Mouse (Mus musculus): ENCODE data around the gene Dnah7c.
"Not testable (repeated sequence)": the region's sequence is repeated elsewhere in the genome, so short reads cannot be mapped to it uniquely, and the experiment has no call there.

Gene Dnah7c

DNA sequence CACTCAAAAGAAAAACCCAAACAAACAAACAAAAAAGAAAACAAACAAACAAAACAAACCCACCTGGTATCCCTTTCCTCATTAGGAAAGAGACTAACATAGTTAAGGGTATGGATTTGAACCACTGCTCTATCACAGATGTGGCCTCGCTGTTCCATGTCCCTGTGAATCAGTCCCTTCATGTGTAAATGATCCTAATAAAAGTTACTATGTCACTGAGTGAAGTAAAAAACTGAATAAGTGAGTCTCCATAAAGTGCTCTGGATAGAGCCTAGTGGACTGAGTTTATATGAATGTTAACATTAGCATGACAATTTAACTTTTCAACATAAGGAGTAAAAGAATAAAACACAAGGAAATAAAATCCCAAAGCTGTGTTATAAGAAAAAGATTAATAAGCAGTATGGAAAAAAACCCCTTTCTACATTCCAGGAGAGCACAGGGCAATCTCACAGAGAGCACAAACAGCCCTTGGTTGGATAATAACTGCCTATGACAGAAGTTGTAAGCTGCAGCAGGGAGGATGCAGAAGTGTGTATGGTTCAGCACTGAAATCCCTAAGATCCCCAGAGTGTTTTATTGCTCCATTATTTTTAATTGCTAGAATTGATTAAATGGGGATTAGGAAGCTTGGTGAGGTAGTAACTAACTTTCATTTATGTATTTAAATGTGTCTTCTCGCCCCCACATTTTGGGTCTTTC is 308.2 kb downstream of the Dnah7c start:
- not testable (repeated sequence) for DNase-seq

- not testable (repeated sequence) for DNase-seq
Measured at GRCm38 (mm10) chr1:46734455-46734854, 309.1 kb downstream of the Dnah7c start.

DNA sequence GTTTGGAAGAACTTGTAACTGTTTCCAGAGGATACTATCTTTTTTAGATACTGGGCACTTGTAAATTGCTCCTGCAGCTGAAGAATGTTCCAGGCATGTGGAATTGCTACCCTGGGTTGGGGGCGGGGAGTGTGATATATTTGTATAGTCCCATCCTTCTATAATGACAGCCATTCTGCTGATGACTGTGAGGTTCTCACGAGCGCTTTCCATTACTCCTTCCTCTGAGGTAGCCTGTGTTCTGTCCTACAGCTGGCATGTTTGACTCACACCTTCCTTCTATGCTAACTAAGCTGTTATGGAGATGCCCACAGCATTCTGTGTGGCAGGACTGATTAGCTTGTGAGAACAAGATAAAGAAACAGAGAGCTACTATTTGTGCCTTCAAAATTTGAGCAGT is 339.2 kb downstream of the Dnah7c start:
- not testable (repeated sequence) for DNase-seq

DNA sequence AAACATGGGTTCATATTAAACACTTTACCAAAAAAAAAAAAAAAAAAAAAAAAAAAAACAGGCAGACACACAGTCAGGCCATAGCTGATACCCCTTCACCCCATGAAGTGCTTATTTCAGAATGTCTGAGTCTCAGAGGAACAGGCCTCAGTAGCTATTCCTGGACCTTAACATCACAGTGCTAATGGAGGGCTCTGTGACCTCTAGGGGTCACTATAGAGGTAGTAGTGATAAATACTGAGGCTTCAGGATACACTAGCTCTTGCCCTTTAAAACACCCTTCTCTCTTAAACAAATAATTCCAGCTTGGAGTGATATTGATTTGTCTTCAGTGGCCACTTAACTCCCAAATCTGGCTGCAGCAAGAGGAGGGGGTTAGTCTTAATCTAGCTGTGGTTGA is 343.9 kb downstream of the Dnah7c start:
- not testable (repeated sequence) for DNase-seq

DNA sequence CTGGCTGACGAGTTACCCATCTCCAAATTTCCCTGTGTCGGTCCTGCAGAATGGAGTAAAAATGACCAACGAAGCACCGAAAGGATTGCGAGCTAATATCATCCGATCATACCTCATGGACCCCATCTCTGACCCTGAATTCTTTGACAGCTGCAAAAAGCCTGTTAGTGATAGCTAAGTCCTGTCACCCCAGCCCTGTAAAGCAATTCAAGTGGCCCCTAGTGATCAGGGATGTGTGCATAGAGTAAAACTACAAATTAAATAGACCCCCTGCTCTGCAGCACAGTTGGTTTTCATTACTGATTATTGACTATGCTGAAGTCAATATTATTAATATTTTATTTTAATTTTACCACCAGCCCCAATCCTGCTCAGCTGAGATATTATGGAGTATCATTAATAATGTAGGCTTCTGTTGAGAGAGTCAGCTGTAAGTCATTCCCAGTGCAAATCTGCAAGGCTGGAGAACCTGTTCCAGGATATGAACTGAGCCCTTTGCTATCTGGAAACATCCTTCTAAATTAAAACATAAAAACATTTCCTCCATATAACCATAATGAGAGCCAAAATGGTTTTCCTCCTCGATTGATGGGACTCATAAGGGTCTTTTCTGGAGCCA is 344.8 kb downstream of the Dnah7c start:
- DNase-seq: not testable (repeated sequence)

GRCm38 (mm10) chr1:46782227-46782626 is 356.8 kb downstream of the Dnah7c start:
- DNase-seq: not testable (repeated sequence)

DNA sequence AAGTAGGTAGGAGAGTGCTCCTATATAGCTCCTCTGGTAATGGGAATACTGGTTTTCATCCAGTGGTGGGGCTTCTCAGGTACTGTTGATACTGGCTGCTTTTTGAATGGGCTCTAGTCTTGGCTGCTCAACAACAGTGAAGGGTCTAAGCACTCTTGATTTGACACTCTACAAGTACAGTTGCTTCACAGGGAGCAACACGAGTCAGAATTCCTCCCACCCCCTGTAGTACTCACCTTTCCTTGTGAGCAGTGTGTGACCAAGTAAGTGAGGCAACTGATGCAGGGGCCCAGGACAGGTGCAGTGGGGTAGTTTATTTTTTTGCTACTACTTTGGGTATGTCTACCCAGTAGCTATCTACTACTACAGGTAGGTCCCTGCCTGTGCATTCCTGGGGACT is 379.7 kb downstream of the Dnah7c start:
- DNase-seq: no peak

GRCm38 (mm10) chr1:46808630-46809029 is 383.2 kb downstream of the Dnah7c start:
- DNase-seq: not testable (repeated sequence)

DNA sequence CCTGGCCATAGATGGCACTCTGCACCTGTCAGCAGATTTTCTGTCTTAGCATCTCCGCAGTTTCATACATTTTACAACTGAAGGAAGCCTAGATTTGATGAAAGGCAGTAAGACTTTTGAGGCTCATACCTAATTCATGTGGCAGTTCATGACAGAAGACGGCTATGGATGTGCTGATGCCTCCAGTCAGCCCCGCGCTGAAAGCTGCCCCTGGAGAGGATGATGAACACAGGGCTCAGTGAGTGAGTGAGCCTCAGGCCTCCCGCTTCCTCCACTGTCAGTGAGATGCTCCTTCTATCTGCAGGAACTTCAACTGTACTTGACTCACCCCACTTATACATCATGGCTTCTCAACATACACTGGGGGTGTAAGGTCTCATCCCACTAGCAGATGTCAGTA is 392.5 kb downstream of the Dnah7c start:
- DNase-seq: no peak

- DNase-seq: no peak
Measured at GRCm38 (mm10) chr1:46822256-46822972, 397.0 kb downstream of the Dnah7c start.

- no peak for DNase-seq
Measured at GRCm38 (mm10) chr1:46830066-46830843, 404.9 kb downstream of the Dnah7c start.

- no peak for DNase-seq
Measured at GRCm38 (mm10) chr1:46831927-46832326, 406.5 kb downstream of the Dnah7c start.

- no peak for DNase-seq
Measured at GRCm38 (mm10) chr1:46843406-46843805, 418.0 kb downstream of the Dnah7c start.

GRCm38 (mm10) chr1:46844281-46844680 is 418.9 kb downstream of the Dnah7c start:
- no peak for DNase-seq

- DNase-seq: no peak
Measured at GRCm38 (mm10) chr1:46845221-46845620, 419.8 kb downstream of the Dnah7c start.

- DNase-seq: peak; percentile 75
Measured at GRCm38 (mm10) chr1:46849758-46850157, 424.4 kb downstream of the Dnah7c start.

GRCm38 (mm10) chr1:46851586-46851985 is 426.2 kb downstream of the Dnah7c start:
- no peak for DNase-seq

DNA sequence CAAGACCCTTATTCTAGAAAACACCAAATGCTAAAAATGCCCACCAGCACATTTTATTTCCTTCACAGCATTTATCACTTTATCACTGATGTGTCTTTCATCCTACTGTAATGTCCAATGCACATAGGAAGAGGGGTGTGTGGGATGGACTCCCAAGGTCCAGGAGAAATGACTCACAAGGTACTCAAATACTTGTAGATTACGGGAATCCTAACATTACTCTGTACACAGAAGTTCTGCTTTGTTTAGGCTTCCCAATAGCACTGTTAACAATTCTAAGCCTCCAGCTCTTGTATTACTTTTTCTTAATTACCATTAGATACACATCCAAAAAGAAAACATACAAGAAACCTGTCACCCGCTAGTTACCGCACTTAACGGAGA is 426.8 kb downstream of the Dnah7c start:
- DNase-seq: no peak

DNA sequence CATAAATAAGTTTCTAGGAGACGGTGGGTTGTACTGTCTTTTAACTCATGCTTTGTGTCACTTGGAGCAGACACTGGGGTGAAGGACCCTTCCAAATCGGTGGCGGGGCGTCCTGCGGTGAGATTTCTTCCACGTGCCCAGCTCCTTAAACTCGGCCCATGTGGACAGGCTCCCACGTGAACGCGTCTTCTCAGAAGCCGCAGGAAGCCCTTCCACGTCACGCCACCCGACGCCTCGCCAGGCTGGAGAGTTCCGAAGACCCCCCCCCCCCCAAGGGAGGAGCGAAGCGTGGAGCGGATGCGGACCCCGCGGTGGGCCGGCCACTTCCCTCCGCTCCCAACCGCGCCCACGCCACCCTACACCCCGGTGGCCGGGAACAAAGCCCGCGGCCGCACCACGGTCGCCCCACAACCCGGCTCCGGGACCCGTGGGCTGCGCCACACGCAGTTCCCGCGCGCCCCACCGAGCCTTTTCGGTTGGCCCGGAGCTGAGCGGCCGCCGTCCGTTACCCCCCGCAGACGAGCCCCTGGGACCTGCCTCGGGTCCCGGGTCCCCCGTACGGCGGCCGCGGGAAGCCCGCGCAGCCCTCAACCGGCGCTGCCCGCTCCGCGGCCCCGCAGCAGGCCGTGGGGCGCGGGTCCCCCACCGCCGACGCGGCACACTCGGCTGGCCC is 427.3 kb downstream of the Dnah7c start:
- DNase-seq: peak; percentile 68

DNA sequence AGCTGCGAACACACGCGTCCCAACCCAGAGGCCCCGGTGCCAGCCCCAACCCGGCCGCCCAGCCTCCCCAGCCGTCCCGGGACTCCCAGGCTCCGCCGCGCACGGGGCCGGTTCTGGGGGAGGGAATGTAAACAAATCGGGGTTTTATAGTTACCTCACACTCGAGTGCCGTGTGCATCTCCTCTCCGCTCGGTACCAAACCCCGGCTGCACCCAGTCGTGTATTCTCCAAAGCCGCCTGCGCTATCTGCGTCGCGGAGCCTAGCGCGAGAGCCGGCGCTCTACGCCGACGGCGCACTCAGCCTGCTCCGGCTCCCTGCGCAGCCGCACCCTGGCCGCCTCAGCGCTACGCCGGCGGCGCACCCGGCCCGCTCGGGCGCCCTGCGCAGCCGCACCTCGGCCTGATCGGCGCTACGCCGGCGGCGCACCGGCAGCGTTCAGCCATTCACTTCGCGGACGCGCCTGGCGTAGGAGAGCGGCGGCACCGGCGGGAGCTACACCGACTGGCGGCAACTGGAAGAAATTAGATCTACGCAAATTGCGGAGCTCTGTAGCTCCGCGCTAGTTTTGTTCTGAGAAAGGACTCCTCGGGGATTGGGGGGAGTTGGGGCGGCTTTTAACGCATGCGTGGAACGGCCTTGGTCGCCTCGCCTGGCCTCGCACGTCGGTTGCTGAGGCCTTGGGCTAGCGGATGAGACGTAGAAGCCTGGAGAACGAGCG is 428.1 kb downstream of the Dnah7c start:
- peak; percentile 97 for DNase-seq

DNA sequence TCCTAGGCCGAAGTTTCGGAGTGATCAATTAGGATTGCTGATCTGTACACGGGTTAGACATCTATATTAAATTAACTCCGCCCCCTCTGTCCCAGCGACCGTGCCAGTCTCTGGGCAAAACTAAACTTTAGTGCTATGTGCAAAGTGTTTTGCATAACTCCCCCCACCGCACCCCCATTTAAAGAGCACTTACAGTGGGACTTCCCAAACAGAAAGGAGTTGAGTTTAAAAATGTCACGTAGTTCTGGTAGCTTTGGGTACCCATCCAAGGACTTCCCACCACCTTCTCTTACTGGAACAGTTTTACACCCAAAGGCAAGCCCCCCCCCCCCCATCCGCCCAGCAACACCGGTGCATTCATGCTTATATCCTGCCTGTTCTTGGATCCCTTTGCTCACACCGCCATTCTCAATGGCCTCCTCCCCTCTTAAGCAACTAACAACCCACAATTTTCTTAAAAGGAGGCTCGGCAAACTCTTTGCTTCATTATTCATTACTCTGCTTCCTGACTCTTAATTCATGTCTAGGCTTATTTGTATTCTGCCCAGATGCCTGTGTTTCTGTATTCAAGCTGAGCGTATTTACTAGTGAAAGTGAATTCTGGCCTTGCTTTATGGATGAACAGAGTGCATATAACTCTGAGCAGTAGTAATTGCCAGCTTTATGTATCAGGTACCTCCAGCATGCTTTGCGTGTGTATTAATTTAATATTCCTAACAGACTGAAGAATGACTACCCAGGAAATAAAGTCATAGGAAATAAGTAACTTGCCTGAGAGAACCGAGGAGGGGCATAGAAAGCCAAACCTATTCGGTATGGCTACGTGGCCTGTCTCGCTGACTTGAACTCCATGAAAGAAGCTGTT is 428.9 kb downstream of the Dnah7c start:
- DNase-seq: no peak

Data from lung, postnatal 14 days (tissue).